Mouse (Mus musculus) sigmoid colon, adult 10 weeks (tissue): ENCODE results near the gene Sgsm2. TPM values are rescaled to one million over a fixed set of nuclear protein-coding genes. Genes with fewer than 3 reads are reported as not detected.

Source experiments
- polyA plus RNA-seq: library from polyadenylated mRNA; stranded (reverse); fragments of 350-450 nt; fragmentation: Illumina TruSeq; extraction: RNeasy Lipid Tissue Mini Kit (QIAGEN cat#74804); gene quantifications from one replicate; pipeline ENCODE4 v1.2.3, GENCODE M21; 2014; ENCODE audit warnings: low read depth, low replicate concordance

Gene Sgsm2
- polyA plus RNA-seq = 3.4 TPM

DNA sequence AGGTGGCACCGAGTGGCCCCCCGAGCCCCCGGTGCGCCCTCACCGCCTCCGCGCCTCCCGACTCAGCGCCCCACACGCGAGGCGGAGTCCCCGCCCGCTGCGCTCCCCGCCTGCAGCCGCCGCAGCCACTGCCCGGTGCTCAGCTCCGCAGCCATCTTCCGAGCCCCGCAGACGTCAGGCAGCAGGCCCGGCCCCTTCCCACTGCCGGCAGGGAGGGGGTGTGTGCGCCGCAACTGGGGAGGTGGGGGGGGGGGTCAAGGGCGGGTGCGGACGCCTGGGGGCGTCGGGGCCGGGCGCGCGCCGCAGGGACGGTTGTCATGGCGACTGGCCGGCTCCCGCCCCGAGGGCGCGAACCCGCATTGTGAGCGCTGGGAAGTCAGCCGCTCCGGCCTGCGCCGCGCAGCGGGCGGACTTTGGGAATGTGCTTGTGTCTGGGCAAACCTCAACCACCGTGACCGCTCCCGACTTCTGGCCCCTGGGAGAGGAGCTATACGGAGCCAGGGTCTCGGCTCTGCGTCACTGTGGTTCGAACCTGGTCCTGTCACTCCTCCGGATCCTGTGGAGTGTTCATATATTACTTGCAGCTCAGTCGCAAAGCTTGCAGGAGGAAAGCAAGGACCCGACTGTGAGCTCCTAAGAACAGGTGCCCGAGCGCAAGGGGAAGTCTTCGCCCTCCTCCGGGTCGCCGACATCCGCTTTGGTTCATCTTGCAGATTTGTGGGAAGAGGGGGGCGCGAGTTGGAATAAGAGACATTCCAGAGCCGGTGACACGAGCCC lies at the start of gene Sgsm2:
TSS of gene Sgsm2 (minus strand) at position 160 of the 777 bp plus-strand sequence.

GRCm38 (mm10) chr11:74925577-74926387 lies 28.9 kb upstream of the Sgsm2 start, which contains the start of the genes Smg6 and Srr:
Gene Smg6, plus strand, starts transcription at chr11:74925823.
Gene Srr, minus strand, starts transcription at chr11:74925948.

GRCm38 (mm10) chr11:74897678-74898516 lies 1.0 kb upstream of the Sgsm2 start, which contains the start of gene Tsr1:
Gene Tsr1, plus strand, starts transcription at chr11:74898071.

GRCm38 (mm10) chr11:74830256-74831161 lies 66.4 kb downstream of the Sgsm2 start, which contains the start of gene Mnt:
Gene Mnt, plus strand, starts transcription at chr11:74830920.

Other genes with a start within 250 kb of the Sgsm2 start
- gene Cluh, start 247.6 kb downstream of the Sgsm2 start, polyA plus RNA-seq = 5.6 TPM
- 648 TPM for gene Pafah1b1, start 172.4 kb downstream of the Sgsm2 start, polyA plus RNA-seq
- gene Mettl16, start 126.2 kb downstream of the Sgsm2 start, polyA plus RNA-seq = 19.0 TPM
- 2.7 TPM for gene Mnt, start 66.1 kb downstream of the Sgsm2 start, polyA plus RNA-seq
- gene Tsr1, start 1.0 kb upstream of the Sgsm2 start, polyA plus RNA-seq = 107 TPM
- 16.3 TPM for gene Smg6, start 28.8 kb upstream of the Sgsm2 start, polyA plus RNA-seq
- 50.2 TPM for gene Srr, start 28.9 kb upstream of the Sgsm2 start, polyA plus RNA-seq